Mouse (Mus musculus) embryonic facial prominence, embryonic 14.5 days (tissue): Measurements from ENCODE around the gene Lrtm1. TPM values are rescaled to one million over a fixed set of nuclear protein-coding genes. Genes with fewer than 3 reads are reported as not detected.
A peak's percentile ranks its signal among the peaks of the same experiment; 100 is the strongest.

ENCODE experiments used
- ATAC-seq: fragments of 200-750 bp; cut with Nextera tagmentation; 2 replicates; pipeline ENCODE4 v1.8.0; 2017; ENCODE audit warnings: low read depth, moderate number of reproducible peaks, moderate TSS enrichment
- DNase-seq: peaks from one replicate; pipeline ENCODE4 v3.0.0-alpha.2; 2015; ENCODE audit warnings: low spot score
- H3K27ac ChIP-seq: fragments of 300-500 bp; sonication (generic); replicated peaks from 2 replicates; pipeline ENCODE4 v1.5.1; 2014; ENCODE audit warnings: low read depth, mild to moderate bottlenecking, low read length, moderate library complexity
- H3K27me3 ChIP-seq: fragments of 300-500 bp; sonication (generic); replicated peaks from 2 replicates; pipeline ENCODE4 v1.6.1; 2014; ENCODE audit warnings: low read length; ENCODE audit not compliant: control insufficient read depth, insufficient read depth
- H3K36me3 ChIP-seq: fragments of 300-500 bp; sonication (generic); 2 replicates; pipeline ENCODE4 v1.6.1; 2014; ENCODE audit warnings: low read length, mixed read lengths; ENCODE audit not compliant: control insufficient read depth, insufficient read depth
- H3K4me1 ChIP-seq: fragments of 300-500 bp; sonication (generic); 2 replicates; pipeline ENCODE4 v1.6.1; 2014; ENCODE audit warnings: antibody characterized with exemption, low read length; ENCODE audit not compliant: control insufficient read depth, insufficient read depth
- H3K4me2 ChIP-seq: fragments of 300-500 bp; sonication (generic); 2 replicates; pipeline ENCODE4 v1.6.1; 2014; ENCODE audit warnings: low read depth, mild to moderate bottlenecking, low read length, moderate library complexity, mixed read lengths
- H3K4me3 ChIP-seq: fragments of 300-500 bp; sonication (generic); 2 replicates; pipeline ENCODE4 v1.5.1; 2014; ENCODE audit warnings: low read depth, mild to moderate bottlenecking, low read length
- H3K9ac ChIP-seq: fragments of 300-500 bp; sonication (generic); 2 replicates; pipeline ENCODE4 v1.6.1; 2014; ENCODE audit warnings: low read depth, mild to moderate bottlenecking, low read length, moderate library complexity, mixed read lengths
- H3K9me3 ChIP-seq: fragments of 300-500 bp; sonication (generic); 2 replicates; pipeline ENCODE4 v1.6.1; 2016; ENCODE audit warnings: low read length; ENCODE audit not compliant: control insufficient read depth
- WGBS: fragments of 180-500 bp; shearing (Covaris S2); extraction: QIAGEN DNeasy Blood & Tissue Kit; methylation state at CpG from one replicate; pipeline ENCODE4 v1.1.7; 2014; 5-methylcytosine and 5-hydroxymethylcytosine counted together
- polyA plus RNA-seq: library from polyadenylated mRNA; unstranded; fragments of >200 nt; fragmentation: Nextera tagmentation; extraction: Ambion mirVana; gene quantifications from 2 replicates; pipeline ENCODE4 v1.2.1, GENCODE M21; 2014

Gene Lrtm1
- polyA plus RNA-seq, 1 experiment from 2014 or later, result 2.2 TPM

DNA sequence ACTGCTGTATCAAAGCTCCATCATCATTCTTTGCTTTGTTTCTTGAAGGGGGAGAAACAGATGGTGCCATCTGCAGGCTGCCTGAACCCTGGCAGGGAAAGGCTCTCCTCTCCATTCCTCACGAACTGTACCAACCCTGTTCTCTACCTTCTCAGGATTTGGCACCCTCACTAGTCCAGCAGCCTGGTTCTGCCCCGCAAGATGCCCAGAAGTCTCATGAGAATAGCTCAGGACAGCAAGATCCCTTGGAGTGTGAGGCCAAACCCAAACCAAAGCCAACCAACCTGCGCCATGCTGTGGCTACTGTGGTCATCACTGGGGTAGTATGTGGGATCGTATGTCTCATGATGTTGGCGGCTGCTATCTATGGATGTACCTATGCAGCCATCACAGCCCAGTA lies 9.3 kb downstream of the Lrtm1 start:
- WGBS, result 88% methylated on average over 5 of the region's 5 CpGs

GRCm38 (mm10) chr14:29028391-29029106 lies 10.5 kb downstream of the Lrtm1 start:
- Histone ChIP-seq H3K9me3 (no peaks in the 10 kb centered on the region), H3K4me2 (peak overlapping the region; percentile 26), H3K36me3 (no peaks in the 10 kb centered on the region), H3K27me3 (no peaks in the 10 kb centered on the region), H3K9ac (no peak overlapping the region), H3K4me3 (no peak overlapping the region), H3K4me1 (peaks cover 25% of the 10 kb centered on the region), H3K27ac (peak overlapping the region; percentile 83)
- DNase-seq (peak; percentile 75), ATAC-seq (peak; percentile 70)
- WGBS, result 27% methylated on average over 6 of the region's 6 CpGs

More for the DNA sequence above, 9.3 kb downstream of the Lrtm1 start:
- no peaks in the 10 kb centered on the region for H3K36me3 ChIP-seq
- no peak overlapping the region for H3K4me3 ChIP-seq
- H3K4me2 ChIP-seq, result no peak overlapping the region
- H3K27me3 ChIP-seq, result no peaks in the 10 kb centered on the region
- H3K27ac ChIP-seq, result peak overlapping the region; percentile 83
- no peaks in the 10 kb centered on the region for H3K9me3 ChIP-seq
- peaks cover 28% of the 10 kb centered on the region for H3K4me1 ChIP-seq
- no peak for DNase-seq
- no peak for ATAC-seq
- H3K9ac ChIP-seq, result no peak overlapping the region

DNA sequence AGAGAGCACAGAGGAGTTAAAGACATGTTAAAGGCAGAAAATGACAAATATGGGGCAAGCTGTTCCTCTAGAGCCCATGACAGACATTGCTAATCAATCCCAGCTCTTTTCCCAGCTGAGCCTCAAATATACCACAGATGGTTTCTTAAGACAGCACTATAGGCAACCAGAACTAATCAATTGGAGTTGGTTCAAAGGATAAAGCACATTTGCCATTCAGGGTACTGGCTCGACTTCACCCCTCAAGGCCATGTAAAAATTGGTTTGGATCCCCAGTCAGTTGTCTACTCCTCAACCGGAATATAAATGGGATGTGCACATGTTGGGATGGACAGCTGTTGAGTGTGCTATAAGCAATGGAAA lies 11.1 kb downstream of the Lrtm1 start:
- Histone ChIP-seq H3K9me3 (no peaks in the 10 kb centered on the region), H3K4me1 (peaks cover 25% of the 10 kb centered on the region), H3K36me3 (no peaks in the 10 kb centered on the region), H3K27me3 (no peaks in the 10 kb centered on the region), H3K4me2 (peak overlapping the region; percentile 26; the same call in 1 of the 2 replicates), H3K9ac (no peak overlapping the region), H3K4me3 (no peak overlapping the region), H3K27ac (peak overlapping the region; percentile 83; the same call in 1 of the 2 replicates)
- DNase-seq (peak; percentile 91), ATAC-seq (peak; percentile 76)
- 34% methylated on average over 2 of the region's 2 CpGs for WGBS

DNA sequence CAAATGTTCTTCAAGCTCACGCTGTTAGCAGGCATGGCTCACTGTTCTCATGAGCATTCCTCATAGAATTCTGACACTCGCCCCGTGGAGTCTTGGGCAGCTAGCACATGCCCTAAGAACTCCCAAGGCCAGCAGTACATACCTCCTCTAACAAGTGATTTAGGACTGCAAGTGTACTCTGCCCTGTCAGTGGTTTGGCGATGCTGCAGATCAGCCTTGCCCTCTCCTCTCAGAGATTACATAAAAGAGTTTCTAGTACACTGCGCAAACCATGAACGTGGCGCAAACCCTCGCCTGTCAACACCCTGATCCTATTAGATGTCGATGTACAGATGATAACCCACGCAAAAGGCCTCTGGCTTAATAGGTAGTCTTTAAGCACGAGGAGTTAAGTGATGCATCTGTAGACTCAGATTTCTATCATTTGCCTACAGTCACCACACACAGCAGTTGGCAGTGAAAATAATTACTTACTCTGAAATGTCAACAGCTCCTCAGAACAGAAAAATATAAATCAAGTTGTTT lies 11.9 kb downstream of the Lrtm1 start:
- H3K9ac ChIP-seq, result no peak overlapping the region
- H3K4me2 ChIP-seq, result no peak overlapping the region
- DNase-seq (peak; percentile 24), ATAC-seq (no peak)
- H3K4me3 ChIP-seq, result no peak overlapping the region
- WGBS, result 51% methylated on average over 11 of the region's 11 CpGs
- H3K27ac ChIP-seq, result peak overlapping the region; percentile 65; the same call in 1 of the 2 replicates
- no peaks in the 10 kb centered on the region for H3K27me3 ChIP-seq
- H3K4me1 ChIP-seq, result peaks cover 25% of the 10 kb centered on the region
- H3K36me3 ChIP-seq, result no peaks in the 10 kb centered on the region
- no peaks in the 10 kb centered on the region for H3K9me3 ChIP-seq

- no peak overlapping the region for H3K4me3 ChIP-seq
- H3K9ac ChIP-seq, result no peak overlapping the region
- no peaks in the 10 kb centered on the region for H3K27me3 ChIP-seq
- no peaks in the 10 kb centered on the region for H3K36me3 ChIP-seq
- H3K9me3 ChIP-seq, result no peaks in the 10 kb centered on the region
- H3K4me1 ChIP-seq, result peaks cover 25% of the 10 kb centered on the region
- no peak overlapping the region for H3K4me2 ChIP-seq
- 39% methylated on average over 9 of the region's 9 CpGs for WGBS
- DNase-seq (peak; percentile 23), ATAC-seq (no peak)
- H3K27ac ChIP-seq, result no peak overlapping the region; the same call in 1 of the 2 replicates
These were observed 12.5 kb downstream of the Lrtm1 start for GRCm38 (mm10) chr14:29030519-29030918.

DNA sequence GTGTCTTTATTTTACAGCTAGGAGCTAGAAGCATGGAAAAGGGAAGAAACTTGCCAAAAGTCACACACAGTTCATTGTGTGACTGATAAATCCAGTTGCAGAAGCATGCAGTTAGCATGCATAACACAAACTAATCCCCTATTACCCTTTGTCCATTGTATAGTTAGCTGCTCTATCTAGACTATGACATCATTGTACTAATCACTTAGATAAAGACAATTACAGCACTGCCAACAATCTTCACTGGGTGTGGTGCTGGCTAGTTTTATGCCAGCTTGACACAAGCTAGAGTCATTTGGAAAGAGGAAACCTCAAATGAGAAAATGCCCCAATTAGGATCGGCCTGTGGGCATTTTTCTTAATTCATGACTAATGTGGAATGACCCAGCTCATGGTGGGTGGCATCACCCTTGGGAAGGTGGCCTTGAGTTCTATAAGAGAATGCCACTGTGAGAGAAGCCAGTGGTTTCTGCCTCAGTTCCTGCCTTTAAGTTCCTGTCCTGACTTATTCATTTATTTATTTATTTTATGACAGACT lies 13.9 kb downstream of the Lrtm1 start:
- Histone ChIP-seq H3K9me3 (no peaks in the 10 kb centered on the region), H3K27me3 (no peaks in the 10 kb centered on the region), H3K27ac (no peak overlapping the region), H3K4me1 (peaks cover 25% of the 10 kb centered on the region), H3K4me2 (no peak overlapping the region), H3K4me3 (no peak overlapping the region), H3K9ac (no peak overlapping the region), H3K36me3 (no peaks in the 10 kb centered on the region)
- DNase-seq (no peak), ATAC-seq (no peak)
- 76% methylated on average over 1 of the region's 1 CpGs for WGBS

GRCm38 (mm10) chr14:29038246-29038645 lies 20.2 kb downstream of the Lrtm1 start:
- 71% methylated on average over 5 of the region's 5 CpGs for WGBS
- H3K27me3 ChIP-seq, result no peaks in the 10 kb centered on the region
- no peaks in the 10 kb centered on the region for H3K9me3 ChIP-seq
- ATAC-seq (no peak), DNase-seq (no peak)
- no peak overlapping the region for H3K27ac ChIP-seq
- H3K4me1 ChIP-seq, result no peaks in the 10 kb centered on the region
- H3K9ac ChIP-seq, result no peak overlapping the region
- no peak overlapping the region for H3K4me2 ChIP-seq
- H3K4me3 ChIP-seq, result no peak overlapping the region
- H3K36me3 ChIP-seq, result no peaks in the 10 kb centered on the region

- H3K27me3 ChIP-seq, result no peaks in the 10 kb centered on the region
- no peak overlapping the region for H3K9ac ChIP-seq
- H3K27ac ChIP-seq, result no peak overlapping the region
- H3K36me3 ChIP-seq, result no peaks in the 10 kb centered on the region
- ATAC-seq (no peak), DNase-seq (no peak)
- no peak overlapping the region for H3K4me3 ChIP-seq
- H3K4me1 ChIP-seq, result no peaks in the 10 kb centered on the region
- no peaks in the 10 kb centered on the region for H3K9me3 ChIP-seq
- no peak overlapping the region for H3K4me2 ChIP-seq
- WGBS, result 49% methylated on average over 9 of the region's 9 CpGs
These were observed 22.8 kb downstream of the Lrtm1 start for GRCm38 (mm10) chr14:29040606-29041364.
